Mouse (Mus musculus) cerebellum, adult 2 months (tissue): ENCODE measurements around the gene Kansl1. TPM values are rescaled to one million over a fixed set of nuclear protein-coding genes. Genes with fewer than 3 reads are reported as not detected.

Source experiments
- DNase-seq, 2 experiments: peaks; one replicate each; pipeline ENCODE4 v3.0.0; 2021
- H3K27ac ChIP-seq: fragments of 200-500 bp; 2 replicates; pipeline ENCODE4 v1.5.1; 2012; ENCODE audit warnings: low read length, control low read depth, inconsistent platforms; ENCODE audit not compliant: insufficient read depth
- H3K27me3 ChIP-seq: fragments of 200-500 bp; 2 replicates; pipeline ENCODE4 v1.6.1; 2012; ENCODE audit warnings: inconsistent platforms, mild to moderate bottlenecking, low read length, moderate library complexity; ENCODE audit not compliant: control insufficient read depth, insufficient read depth
- H3K4me1 ChIP-seq: fragments of 200-500 bp; 2 replicates; pipeline ENCODE4 v1.6.1; 2011; ENCODE audit warnings: low read length; ENCODE audit not compliant: control insufficient read depth, insufficient read depth
- H3K4me3 ChIP-seq: fragments of 200-500 bp; replicated peaks from 2 replicates; pipeline ENCODE3; 2011; ENCODE audit warnings: mild to moderate bottlenecking, low read depth, low read length, control low read depth; ENCODE audit not compliant: insufficient read depth
- CTCF ChIP-seq: fragments of 200-500 bp; IDR thresholded peaks from 2 replicates; pipeline ENCODE4 v1.5.1; 2011; ENCODE audit warnings: low read depth, mild to moderate bottlenecking, control low read depth, low read length, moderate library complexity, borderline replicate concordance; ENCODE audit not compliant: insufficient read depth
- POLR2A ChIP-seq: fragments of 200-500 bp; IDR thresholded peaks from 2 replicates; pipeline ENCODE4 v1.6.1; 2011; ENCODE audit warnings: low read length, control low read depth, borderline replicate concordance; ENCODE audit not compliant: insufficient read depth
- WGBS: fragments of 180-500 bp; shearing (Covaris S2); methylation state at CpG from one replicate; pipeline ENCODE4 v1.1.7; 2018; 5-methylcytosine and 5-hydroxymethylcytosine counted together
- polyA plus RNA-seq: library from polyadenylated mRNA; depleted of rRNA; stranded (reverse); fragments of >200 nt; gene quantifications from 2 replicates; pipeline ENCODE4 v1.2.3, GENCODE M21; 2012

Gene Kansl1
- polyA plus RNA-seq, 1 experiment: 87.7 TPM

- DNase-seq: no peak
- no peaks in the 10 kb centered on the region for H3K27me3 ChIP-seq
- TF ChIP-seq CTCF: no peak
- no peak for TF ChIP-seq POLR2A
- 0 out of 2 replicates have a peak overlapping the region, but pooled peaks have one; percentile 26 for H3K27ac ChIP-seq
- WGBS: 67% methylated on average over 13 of the region's 13 CpGs
- peaks cover 13% of the 10 kb centered on the region for H3K4me1 ChIP-seq
- H3K4me3 ChIP-seq: no peak overlapping the region
Observed at GRCm38 (mm10) chr11:104334946-104335345, 133.7 kb downstream of the Kansl1 start.

DNA sequence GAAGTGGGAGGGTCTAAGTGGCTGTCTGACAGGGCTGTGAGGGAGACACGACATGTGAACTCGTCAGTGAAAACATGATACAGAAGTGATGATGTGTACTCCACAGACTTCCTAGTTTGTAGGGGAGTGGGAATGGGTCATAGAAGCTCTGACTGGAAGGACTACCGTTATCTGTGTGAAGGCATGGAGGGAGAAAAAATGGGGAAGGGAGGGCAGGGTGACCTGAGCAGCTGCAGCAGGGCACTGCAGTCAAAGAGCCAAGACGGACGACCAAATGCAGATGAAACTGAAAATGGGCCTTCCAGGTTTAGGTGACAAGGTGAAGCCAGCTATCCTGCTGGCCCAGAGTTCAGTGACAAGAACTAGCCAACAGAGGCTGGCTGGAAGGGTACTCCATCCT, 134.5 kb downstream of the Kansl1 start:
- WGBS: 40% methylated on average over 5 of the region's 5 CpGs

GRCm38 (mm10) chr11:104332105-104332504, 136.6 kb downstream of the Kansl1 start:
- no peaks in the 10 kb centered on the region for H3K27me3 ChIP-seq
- no peak overlapping the region for H3K27ac ChIP-seq
- H3K4me1 ChIP-seq: peaks cover 13% of the 10 kb centered on the region
- no peak overlapping the region for H3K4me3 ChIP-seq
- WGBS: 53% methylated on average over 5 of the region's 5 CpGs
- TF ChIP-seq CTCF (no peak), POLR2A (no peak)
- no peak for DNase-seq

More for the DNA sequence above, 134.5 kb downstream of the Kansl1 start:
- H3K4me3 ChIP-seq: no peak overlapping the region
- TF ChIP-seq CTCF (no peak), POLR2A (no peak)
- no peak overlapping the region for H3K27ac ChIP-seq
- peaks cover 13% of the 10 kb centered on the region for H3K4me1 ChIP-seq
- DNase-seq: no peak
- no peaks in the 10 kb centered on the region for H3K27me3 ChIP-seq

GRCm38 (mm10) chr11:104331208-104331607, 137.5 kb downstream of the Kansl1 start:
- Histone ChIP-seq H3K27me3 (no peaks in the 10 kb centered on the region), H3K27ac (no peak overlapping the region), H3K4me3 (no peak overlapping the region), H3K4me1 (peaks cover 13% of the 10 kb centered on the region)
- peak; percentile 29 to 47 for DNase-seq
- no peak for TF ChIP-seq POLR2A
- no peak for TF ChIP-seq CTCF
- WGBS: 25% methylated on average over 3 of the region's 3 CpGs

DNA sequence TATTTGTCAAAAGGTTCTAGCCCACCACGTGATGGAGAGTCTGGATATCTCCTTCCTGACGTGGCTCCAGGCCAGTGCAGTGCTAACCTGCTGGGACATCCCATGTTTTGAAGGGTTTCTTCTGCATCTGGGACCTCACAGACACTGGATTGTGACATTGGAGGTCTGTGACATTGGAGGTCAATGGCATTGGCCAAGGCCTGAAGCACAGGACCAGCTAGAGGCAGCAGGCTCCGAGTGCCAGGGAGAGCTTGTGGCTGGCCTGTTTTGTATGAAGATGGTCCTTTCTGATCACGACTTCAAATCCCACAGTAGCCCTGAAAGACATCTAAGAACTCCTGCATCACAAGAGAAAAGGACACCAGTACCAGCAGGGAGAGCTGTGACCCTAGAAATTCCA, 138.5 kb downstream of the Kansl1 start:
- 64% methylated on average over 4 of the region's 4 CpGs for WGBS
- no peaks in the 10 kb centered on the region for H3K27me3 ChIP-seq
- TF ChIP-seq POLR2A (no peak), CTCF (no peak)
- H3K4me1 ChIP-seq: peaks cover 13% of the 10 kb centered on the region
- H3K27ac ChIP-seq: no peak overlapping the region
- peak in 1 of 2 experiments; percentile 23 for DNase-seq
- no peak overlapping the region for H3K4me3 ChIP-seq

DNA sequence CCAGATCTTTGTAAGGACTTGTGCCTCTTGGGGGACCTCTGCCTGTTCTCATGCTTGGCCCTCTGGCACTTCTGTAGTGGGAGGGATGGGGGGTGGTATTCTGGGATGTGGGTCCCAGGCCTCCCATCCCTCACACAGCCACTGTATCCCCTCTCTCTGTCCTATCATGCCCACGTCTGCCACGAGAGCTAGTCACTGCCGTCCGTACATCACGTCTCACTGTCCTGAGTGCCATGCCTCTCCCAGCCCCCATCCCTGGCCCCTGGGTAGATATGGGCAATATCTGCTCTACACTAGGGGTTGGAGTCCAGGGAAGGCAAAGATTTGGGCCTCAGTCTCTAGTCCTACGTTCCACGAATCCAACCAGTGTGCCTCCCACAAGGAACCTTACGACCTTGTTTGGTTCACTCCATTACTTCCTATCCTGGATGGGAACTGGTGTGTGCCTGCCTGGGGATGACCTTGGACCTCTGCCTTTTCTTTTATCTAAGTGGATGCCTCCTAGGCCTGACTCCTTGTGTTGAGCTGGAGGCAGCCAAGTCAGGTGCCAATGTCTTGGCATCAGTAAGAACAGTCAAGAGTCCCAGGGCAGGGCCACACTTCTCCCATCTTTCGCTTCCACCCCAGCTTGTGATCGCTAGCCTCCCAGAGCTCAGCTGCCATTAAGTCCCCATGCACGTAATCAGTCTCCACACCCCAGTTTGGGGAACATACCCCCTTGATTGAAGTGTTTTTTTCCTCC, 139.3 kb downstream of the Kansl1 start:
- Histone ChIP-seq H3K4me1 (peaks cover 8% of the 10 kb centered on the region), H3K27ac (no peak overlapping the region), H3K4me3 (no peak overlapping the region), H3K27me3 (no peaks in the 10 kb centered on the region)
- WGBS: 80% methylated on average over 11 of the region's 11 CpGs
- TF ChIP-seq POLR2A: no peak
- TF ChIP-seq CTCF: no peak
- DNase-seq: peak in 1 of 2 experiments; percentile 18

DNA sequence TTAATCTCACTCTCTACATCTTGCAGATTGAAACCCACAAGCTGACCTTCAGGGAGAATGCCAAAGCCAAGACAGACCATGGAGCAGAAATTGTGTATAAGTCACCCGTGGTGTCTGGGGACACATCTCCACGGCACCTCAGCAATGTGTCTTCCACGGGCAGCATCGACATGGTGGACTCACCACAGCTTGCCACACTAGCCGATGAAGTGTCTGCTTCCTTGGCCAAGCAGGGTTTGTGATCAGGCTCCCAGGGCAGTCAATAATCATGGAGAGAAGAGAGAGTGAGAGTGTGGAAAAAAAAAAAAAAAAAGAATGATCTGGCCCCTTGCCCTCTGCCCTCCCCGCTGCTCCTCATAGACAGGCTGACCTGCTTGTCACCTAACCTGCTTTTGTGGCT, 140.7 kb downstream of the Kansl1 start:
- DNase-seq: no peak
- H3K27me3 ChIP-seq: no peaks in the 10 kb centered on the region
- no peak overlapping the region for H3K27ac ChIP-seq
- 64% methylated on average over 6 of the region's 6 CpGs for WGBS
- no peak overlapping the region for H3K4me3 ChIP-seq
- H3K4me1 ChIP-seq: peaks cover 5% of the 10 kb centered on the region
- TF ChIP-seq CTCF (no peak), POLR2A (no peak)

- Histone ChIP-seq H3K27me3 (no peaks in the 10 kb centered on the region), H3K4me1 (peaks cover 5% of the 10 kb centered on the region), H3K27ac (no peak overlapping the region), H3K4me3 (no peak overlapping the region)
- DNase-seq: no peak
- TF ChIP-seq POLR2A (no peak), CTCF (no peak)
- 100% methylated on average over 1 of the region's 1 CpGs for WGBS
Observed at GRCm38 (mm10) chr11:104327462-104327861, 141.2 kb downstream of the Kansl1 start.
